Mouse (Mus musculus): ENCODE measurements around the gene Pcif1. TPM values are rescaled to one million over a fixed set of nuclear protein-coding genes. Genes with fewer than 3 reads are reported as not detected.
A peak's percentile ranks its signal among the peaks of the same experiment; 100 is the strongest.
"Not testable (repeated sequence)": the region's sequence is repeated elsewhere in the genome, so short reads cannot be mapped to it uniquely, and the experiment has no call there.

Gene Pcif1
- polyA plus RNA-seq, 1 experiment from 2014 or later, result 14.5 TPM

GRCm38 (mm10) chr2:164877376-164878215 lies 1.5 kb upstream of the Pcif1 start:
- 94% methylated on average over 7 of the region's 11 CpGs for WGBS (ENCODE audit: missing documents)
- H3K27ac ChIP-seq, result peak overlapping the region; percentile 95
- H3K79me2 ChIP-seq (ENCODE audit: inconsistent target), result peaks cover 32% of the 10 kb centered on the region
- H3K4me3 ChIP-seq (ENCODE audit: inconsistent target), result peak overlapping the region; percentile 86; the same call in 1 of the 2 replicates
- H3K36me3 ChIP-seq (ENCODE audit: inconsistent target), result not testable (repeated sequence)

DNA sequence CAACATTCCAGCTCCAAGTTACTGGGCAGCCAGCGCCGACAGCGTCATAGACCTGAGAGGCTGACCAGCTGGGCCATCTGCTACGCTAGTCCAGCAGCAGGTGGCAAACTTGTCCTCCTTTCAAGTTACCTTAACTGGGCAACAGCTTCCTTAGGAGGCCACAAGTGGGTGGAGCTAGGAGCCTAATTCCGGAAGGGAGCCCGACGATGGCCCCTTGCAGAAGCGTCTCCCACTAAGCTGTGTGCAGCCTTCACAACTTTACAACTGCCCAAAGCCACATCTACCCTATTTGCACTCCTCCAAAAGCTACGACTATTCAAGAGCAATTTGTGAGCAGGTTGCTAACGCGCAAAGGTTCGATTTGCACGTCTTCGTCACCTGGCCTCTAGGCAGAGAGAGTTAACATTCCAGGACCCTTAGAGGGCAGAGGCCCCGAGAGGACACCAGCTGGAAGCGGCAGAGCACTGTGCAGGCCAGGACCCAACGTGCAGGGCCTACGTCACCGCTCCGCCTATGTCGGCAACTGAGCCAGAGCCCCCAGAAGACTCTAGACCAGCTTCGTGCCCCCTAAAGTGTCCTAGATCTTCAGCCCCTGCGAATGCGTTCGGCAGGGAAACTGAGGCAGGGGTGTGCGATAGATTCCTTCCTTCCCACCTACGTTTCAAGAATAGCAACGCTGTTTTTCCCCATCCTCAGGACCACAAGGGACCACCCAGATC lies 436 bp upstream of the Pcif1 start:
- peak overlapping the region; percentile 95 for H3K27ac ChIP-seq
- H3K4me3 ChIP-seq (ENCODE audit: inconsistent target), result peak overlapping the region; percentile 86
- 2% methylated on average over 25 of the region's 28 CpGs for WGBS (ENCODE audit: missing documents)
- H3K79me2 ChIP-seq (ENCODE audit: inconsistent target), result peaks cover 42% of the 10 kb centered on the region
- peaks cover 10% of the 10 kb centered on the region for H3K36me3 ChIP-seq (ENCODE audit: inconsistent target)

DNA sequence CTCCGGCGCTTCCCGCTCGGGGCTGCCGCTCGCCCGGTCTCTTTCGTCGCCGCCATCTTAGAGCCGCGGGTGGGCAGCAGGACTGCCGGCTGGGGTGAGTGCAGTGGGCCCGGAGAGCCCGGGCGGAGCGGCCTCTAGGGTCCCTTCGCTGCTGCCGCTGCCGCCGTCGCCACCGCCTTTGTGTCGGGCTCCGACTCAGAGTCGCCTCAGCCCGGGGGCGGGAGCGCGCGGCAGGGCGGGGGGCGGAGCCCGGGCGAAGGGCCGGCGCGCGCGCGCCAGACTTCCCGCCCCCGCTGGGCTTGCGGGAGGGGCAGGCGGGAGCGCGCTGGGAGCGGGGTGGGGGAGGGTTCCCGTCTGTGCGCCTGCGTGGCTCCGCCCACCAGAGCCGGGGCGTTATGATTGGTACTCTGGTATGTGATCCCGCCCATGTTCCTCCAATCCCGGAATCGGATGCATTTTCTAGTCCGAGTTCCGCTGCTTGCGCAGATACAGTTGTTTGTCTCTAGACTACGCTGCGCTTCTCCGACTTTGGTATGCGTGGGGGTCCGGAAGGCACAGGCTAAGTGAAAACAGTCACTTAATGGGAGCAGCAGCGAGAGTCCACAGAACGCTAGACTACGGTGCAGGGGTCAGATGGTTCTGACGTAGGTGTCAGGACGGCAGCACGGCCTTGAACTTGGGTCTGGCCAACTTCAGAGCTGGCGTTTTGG lies 619 bp downstream of the Pcif1 start:
- H3K4me3 ChIP-seq (ENCODE audit: inconsistent target), result peak overlapping the region; percentile 91
- H3K36me3 ChIP-seq (ENCODE audit: inconsistent target), result peaks cover 20% of the 10 kb centered on the region
- H3K79me2 ChIP-seq (ENCODE audit: inconsistent target), result peaks cover 42% of the 10 kb centered on the region
- WGBS (ENCODE audit: missing documents), result 0% methylated on average over 50 of the region's 72 CpGs
- H3K27ac ChIP-seq, result peak overlapping the region; percentile 95

GRCm38 (mm10) chr2:164882619-164883018 lies 3.5 kb downstream of the Pcif1 start:
- 95% methylated on average over 9 of the region's 9 CpGs for WGBS (ENCODE audit: missing documents)
- H3K4me3 ChIP-seq (ENCODE audit: inconsistent target), result no peak overlapping the region
- H3K79me2 ChIP-seq (ENCODE audit: inconsistent target), result peaks cover 42% of the 10 kb centered on the region
- H3K36me3 ChIP-seq (ENCODE audit: inconsistent target), result peaks cover 49% of the 10 kb centered on the region
- no peak overlapping the region for H3K27ac ChIP-seq

- H3K79me2 ChIP-seq (ENCODE audit: inconsistent target), result peaks cover 28% of the 10 kb centered on the region
- H3K4me3 ChIP-seq (ENCODE audit: inconsistent target), result no peak overlapping the region
- 82% methylated on average over 7 of the region's 7 CpGs for WGBS (ENCODE audit: missing documents)
- peaks cover 81% of the 10 kb centered on the region for H3K36me3 ChIP-seq (ENCODE audit: inconsistent target)
- H3K27ac ChIP-seq, result no peak overlapping the region
Observed at GRCm38 (mm10) chr2:164885788-164886187, 6.7 kb downstream of the Pcif1 start.

DNA sequence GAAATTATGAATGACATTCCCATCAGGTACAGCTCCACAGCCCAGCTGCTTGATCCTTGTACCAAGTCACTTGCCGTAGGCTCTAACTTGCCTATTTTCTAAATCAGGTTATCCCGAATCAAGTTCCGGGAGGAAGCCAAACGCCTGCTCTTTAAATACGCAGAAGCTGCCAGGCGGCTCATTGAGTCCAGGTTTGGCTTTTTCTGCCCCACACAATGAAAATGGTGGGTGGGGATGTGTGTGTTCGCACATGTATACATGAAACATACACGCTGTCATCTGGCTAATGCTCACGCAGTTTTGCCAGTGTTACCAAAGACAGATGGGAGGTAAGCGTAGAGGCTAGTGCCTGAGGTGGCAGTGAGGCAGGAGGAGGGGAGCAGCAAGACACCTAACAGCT lies 7.5 kb downstream of the Pcif1 start:
- 97% methylated on average over 10 of the region's 10 CpGs for WGBS (ENCODE audit: missing documents)
- H3K27ac ChIP-seq, result no peak overlapping the region
- peaks cover 20% of the 10 kb centered on the region for H3K79me2 ChIP-seq (ENCODE audit: inconsistent target)
- peaks cover 89% of the 10 kb centered on the region for H3K36me3 ChIP-seq (ENCODE audit: inconsistent target)
- H3K4me3 ChIP-seq (ENCODE audit: inconsistent target), result no peak overlapping the region

DNA sequence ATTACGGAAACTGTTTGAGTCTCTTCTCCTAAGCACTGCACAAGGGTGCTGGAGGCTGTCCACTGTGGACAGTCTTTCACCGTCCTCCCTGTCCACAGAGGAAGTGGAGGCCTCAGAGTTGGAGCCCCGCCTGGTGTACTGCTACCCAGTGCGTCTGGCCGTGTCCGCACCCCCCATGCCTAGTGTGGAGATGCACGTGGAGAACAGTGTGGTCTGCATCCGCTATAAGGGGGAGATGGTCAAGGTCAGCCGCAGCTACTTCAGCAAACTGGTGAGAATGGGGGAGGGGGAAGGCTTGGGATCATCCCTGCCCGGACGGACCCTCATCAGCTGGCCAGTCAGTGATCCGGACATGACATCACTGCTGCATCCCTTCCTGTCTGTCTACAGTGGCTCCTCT lies 9.9 kb downstream of the Pcif1 start:
- peaks cover 100% of the 10 kb centered on the region for H3K36me3 ChIP-seq (ENCODE audit: inconsistent target)
- 86% methylated on average over 12 of the region's 12 CpGs for WGBS (ENCODE audit: missing documents)
- no peaks in the 10 kb centered on the region for H3K79me2 ChIP-seq (ENCODE audit: inconsistent target)
- no peak overlapping the region for H3K27ac ChIP-seq
- H3K4me3 ChIP-seq (ENCODE audit: inconsistent target), result no peak overlapping the region

DNA sequence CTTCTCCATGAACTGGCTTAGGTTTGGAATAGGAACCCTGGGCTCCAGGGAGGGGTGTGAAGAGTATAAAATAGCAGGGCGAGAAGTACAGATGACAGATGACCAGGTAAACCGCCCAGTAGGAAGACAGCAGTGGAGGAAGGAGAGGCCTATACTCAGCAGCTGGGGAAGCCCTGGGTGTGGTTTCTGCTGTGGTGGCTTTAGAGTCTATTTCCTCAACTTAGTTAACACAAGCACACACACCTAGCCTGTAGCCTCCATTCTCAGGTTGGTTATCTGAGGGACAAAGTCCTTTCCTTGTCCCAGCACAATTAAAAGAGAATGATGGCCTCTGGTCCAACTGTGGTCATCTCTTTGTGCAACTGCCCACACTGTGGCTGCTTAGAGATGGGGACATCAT lies 10.9 kb downstream of the Pcif1 start:
- Histone ChIP-seq H3K4me3 (ENCODE audit: inconsistent target) (no peak overlapping the region), H3K79me2 (ENCODE audit: inconsistent target) (no peaks in the 10 kb centered on the region), H3K36me3 (ENCODE audit: inconsistent target) (peaks cover 99% of the 10 kb centered on the region), H3K27ac (no peak overlapping the region)
- 74% methylated on average over 2 of the region's 2 CpGs for WGBS (ENCODE audit: missing documents)

DNA sequence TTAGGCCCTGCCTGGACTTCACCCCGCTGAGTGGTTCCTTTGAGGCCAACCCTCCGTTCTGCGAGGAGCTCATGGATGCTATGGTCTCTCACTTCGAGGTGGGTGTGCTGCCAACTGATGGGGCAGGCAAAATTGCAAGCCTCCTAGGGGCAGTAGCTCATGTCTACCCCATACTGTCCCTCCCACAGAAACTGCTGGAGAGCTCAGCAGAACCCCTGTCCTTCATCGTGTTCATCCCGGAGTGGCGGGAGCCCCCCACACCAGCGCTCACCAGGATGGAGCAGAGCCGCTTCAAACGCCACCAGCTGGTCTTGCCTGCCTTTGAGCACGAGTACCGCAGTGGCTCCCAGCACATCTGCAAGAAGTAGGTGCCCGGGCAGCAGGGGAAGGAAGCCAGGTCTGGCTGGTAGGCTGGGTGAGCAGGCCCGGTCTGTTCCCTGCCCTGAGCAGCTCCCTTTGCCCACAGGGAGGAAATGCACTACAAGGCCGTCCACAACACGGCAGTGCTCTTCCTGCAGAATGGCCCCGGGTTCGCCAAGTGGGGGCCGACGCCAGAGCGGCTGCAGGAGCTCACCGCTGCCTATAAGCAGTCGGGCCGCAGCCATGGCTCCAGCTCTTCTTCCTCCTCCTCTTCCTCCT lies 11.4 kb downstream of the Pcif1 start:
- WGBS (ENCODE audit: missing documents), result 94% methylated on average over 24 of the region's 24 CpGs
- no peaks in the 10 kb centered on the region for H3K79me2 ChIP-seq (ENCODE audit: inconsistent target)

DNA sequence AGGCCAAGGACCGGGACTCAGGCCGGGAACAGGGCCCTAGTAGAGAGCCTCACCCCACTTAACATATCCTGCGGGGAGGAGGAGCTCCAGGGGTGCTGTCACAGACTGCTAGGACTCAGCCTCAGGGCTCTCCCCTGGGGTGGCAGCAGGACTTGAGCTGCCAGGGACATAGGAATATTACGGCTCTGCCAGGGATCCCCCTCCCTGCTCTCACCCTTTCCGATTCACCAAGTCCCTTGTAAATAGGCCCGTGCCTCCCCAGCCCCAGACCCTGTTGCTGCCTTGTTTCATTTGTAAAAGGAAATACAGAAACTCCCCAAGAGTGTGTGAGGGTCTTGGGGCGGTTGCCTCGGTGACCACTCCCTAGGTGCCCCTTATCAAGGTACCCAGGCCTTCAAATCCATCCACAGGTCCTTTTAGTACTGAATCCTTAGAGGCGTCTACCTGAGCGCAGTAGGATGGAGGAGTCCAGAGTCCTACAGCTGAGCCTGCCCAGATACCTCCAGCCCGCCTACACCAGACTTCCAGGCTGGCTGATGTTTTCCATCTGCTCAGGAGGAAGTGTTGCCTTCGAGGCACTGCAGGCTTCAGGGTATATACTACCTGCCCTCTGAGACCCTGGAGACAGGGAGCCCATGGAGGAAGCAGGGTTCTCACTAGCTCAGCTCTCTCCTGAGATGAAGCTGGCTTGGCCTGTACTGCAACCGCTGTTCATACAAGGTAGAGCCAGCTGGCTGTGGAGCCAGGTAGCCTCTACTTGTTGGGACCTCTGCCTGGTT lies 12.1 kb downstream of the Pcif1 start:
- H3K27ac ChIP-seq, result no peak overlapping the region
- peaks cover 99% of the 10 kb centered on the region for H3K36me3 ChIP-seq (ENCODE audit: inconsistent target)
- no peak overlapping the region for H3K4me3 ChIP-seq (ENCODE audit: inconsistent target)
- 93% methylated on average over 11 of the region's 13 CpGs for WGBS (ENCODE audit: missing documents)
- no peaks in the 10 kb centered on the region for H3K79me2 ChIP-seq (ENCODE audit: inconsistent target)

More for the DNA sequence above, 11.4 kb downstream of the Pcif1 start:
- Histone ChIP-seq H3K4me3 (ENCODE audit: inconsistent target) (no peak overlapping the region), H3K27ac (no peak overlapping the region), H3K36me3 (ENCODE audit: inconsistent target) (peaks cover 99% of the 10 kb centered on the region)

- 94% methylated on average over 15 of the region's 15 CpGs for WGBS (ENCODE audit: missing documents)
- Histone ChIP-seq H3K4me3 (ENCODE audit: inconsistent target) (no peak overlapping the region), H3K27ac (no peak overlapping the region)
Observed at GRCm38 (mm10) chr2:164891908-164892695, 13.0 kb downstream of the Pcif1 start.

DNA sequence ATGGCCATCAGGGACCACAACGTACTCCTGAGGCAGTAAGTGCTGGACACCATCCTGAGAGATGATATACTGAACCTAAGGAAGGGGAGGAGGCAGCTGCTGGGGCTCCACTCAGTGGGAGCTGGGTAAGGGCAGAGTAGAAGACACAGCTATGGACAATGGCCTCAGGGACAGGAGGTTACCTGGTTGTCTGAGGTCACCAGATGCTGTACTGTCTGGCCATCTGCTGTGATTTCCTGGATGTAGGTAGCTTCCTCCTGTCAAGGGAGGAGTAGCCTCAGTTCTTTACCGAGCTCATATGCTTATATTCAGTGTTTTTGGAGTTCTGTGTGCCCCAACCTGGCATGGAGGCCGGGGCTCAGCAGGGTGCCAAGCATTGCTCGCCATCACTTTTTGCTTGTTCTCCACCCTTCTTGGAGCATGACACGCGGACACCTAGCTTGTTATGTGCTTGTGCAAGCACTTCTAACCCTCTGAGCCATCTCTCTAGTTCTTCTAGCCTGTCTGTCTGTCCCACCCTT lies 13.7 kb downstream of the Pcif1 start:
- H3K4me3 ChIP-seq (ENCODE audit: inconsistent target), result no peak overlapping the region
- 94% methylated on average over 6 of the region's 6 CpGs for WGBS (ENCODE audit: missing documents)
- peaks cover 94% of the 10 kb centered on the region for H3K36me3 ChIP-seq (ENCODE audit: inconsistent target)
- no peak overlapping the region for H3K27ac ChIP-seq
- H3K79me2 ChIP-seq (ENCODE audit: inconsistent target), result no peaks in the 10 kb centered on the region

More at GRCm38 (mm10) chr2:164891908-164892695, 13.0 kb downstream of the Pcif1 start:
- Histone ChIP-seq H3K79me2 (ENCODE audit: inconsistent target) (no peaks in the 10 kb centered on the region), H3K36me3 (ENCODE audit: inconsistent target) (peaks cover 95% of the 10 kb centered on the region)

- no peak overlapping the region for H3K27ac ChIP-seq
- H3K79me2 ChIP-seq (ENCODE audit: inconsistent target), result no peaks in the 10 kb centered on the region
- peaks cover 94% of the 10 kb centered on the region for H3K36me3 ChIP-seq (ENCODE audit: inconsistent target)
- 85% methylated on average over 5 of the region's 5 CpGs for WGBS (ENCODE audit: missing documents)
- H3K4me3 ChIP-seq (ENCODE audit: inconsistent target), result no peak overlapping the region
Observed at GRCm38 (mm10) chr2:164894048-164894447, 14.9 kb downstream of the Pcif1 start.
